Mouse (Mus musculus): ENCODE results near the gene Baiap2. TPM values are rescaled to one million over a fixed set of nuclear protein-coding genes. Genes with fewer than 3 reads are reported as not detected.

The Baiap2 gene
- polyA plus RNA-seq, 1 experiment from 2014 or later, result 15.4 TPM

DNA sequence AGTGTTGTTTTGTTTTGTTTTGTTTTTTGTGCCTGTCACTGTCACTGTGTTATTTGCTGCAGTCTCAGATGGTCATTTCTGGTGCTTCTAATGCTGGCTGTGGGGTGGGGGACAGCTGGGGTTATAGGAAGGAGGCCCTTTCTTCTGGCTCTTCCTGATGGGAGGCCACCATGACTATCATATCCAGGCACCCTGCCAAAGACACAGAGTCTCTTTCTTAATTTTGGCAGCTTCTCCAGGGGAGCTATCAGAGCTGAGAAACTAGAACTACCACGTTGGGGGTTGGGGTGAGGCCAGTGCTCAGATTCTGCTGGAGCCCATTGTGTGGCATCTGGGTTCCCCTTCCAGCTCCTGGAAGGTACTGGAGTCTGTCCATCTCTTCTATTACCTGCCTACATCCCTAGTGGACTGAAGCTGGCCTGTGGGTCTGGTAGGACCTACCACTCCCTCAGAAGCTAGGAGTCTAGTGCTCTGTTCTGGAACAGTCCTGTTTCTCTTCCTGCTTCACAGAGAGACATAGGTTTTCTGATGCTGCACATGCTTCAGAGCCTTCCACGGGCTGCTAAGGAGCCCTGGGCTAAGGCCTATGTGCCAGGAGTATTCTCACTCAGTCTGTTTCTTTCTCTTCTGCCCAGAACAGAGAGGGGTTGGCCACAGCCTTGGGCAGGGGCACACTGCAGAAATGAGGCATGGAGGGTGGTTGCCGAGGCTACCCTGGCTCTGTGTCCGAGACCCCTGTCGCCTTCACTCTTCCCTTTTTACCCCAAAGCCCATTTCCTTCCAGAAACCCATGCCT lies 10.1 kb downstream of the Baiap2 start:
- no peaks in the 10 kb centered on the region for H3K27me3 ChIP-seq
- DNase-seq (ENCODE audit: low read depth, low spot score) (no peak), ATAC-seq (no peak)
- no peak for TF ChIP-seq CTCF (IDR thresholded peaks at IDR 0.05)
- in situ Hi-C loops (cut with MboI; ENCODE audit: low pct_unique_long_range_greater_than_20kb), result no loop called here
- ChIA-PET CTCF (interaction anchor here (0.9 to 1.9 kb wide), 3 partner anchors 17 to 59 kb away, joined by 3 to 6 read pairs (median 3); no protein-coding TSS in a partner anchor), POLR2A (interaction anchor here (0.9 to 1.1 kb wide), 2 partner anchors 8 to 10 kb away, joined by 3 read pairs; partner anchors contain the start of gene Baiap2)

GRCm38 (mm10) chr11:119954233-119954632 lies 11.7 kb downstream of the Baiap2 start:
- CTCF ChIA-PET, result interaction anchor here (1.2 to 3.0 kb wide), 3 partner anchors 9 to 25 kb away, joined by 4 to 8 read pairs (median 4); no protein-coding TSS in a partner anchor
- POLR2A ChIA-PET, result no interaction called here
- no peak for ATAC-seq
- TF ChIP-seq CTCF (IDR thresholded peaks at IDR 0.05), result no peak
- H3K27me3 ChIP-seq, result no peaks in the 10 kb centered on the region
- in situ Hi-C loops (cut with MboI; ENCODE audit: low pct_unique_long_range_greater_than_20kb), result no loop called here
- no peak for DNase-seq (ENCODE audit: low read depth, low spot score)

- no peak for DNase-seq (ENCODE audit: low read depth, low spot score)
- POLR2A ChIA-PET, result interaction anchor here (0.7 kb wide), 1 partner anchor 15 kb away, joined by 3 read pairs; no protein-coding TSS in a partner anchor
- ATAC-seq, result no peak
- TF ChIP-seq CTCF (IDR thresholded peaks at IDR 0.05), result no peak
- no peaks in the 10 kb centered on the region for H3K27me3 ChIP-seq
- in situ Hi-C loops (cut with MboI; ENCODE audit: low pct_unique_long_range_greater_than_20kb), result no loop called here
- CTCF ChIA-PET, result interaction anchor here (1.2 to 3.0 kb wide), 3 partner anchors 10 to 25 kb away, joined by 4 to 8 read pairs (median 4); no protein-coding TSS in a partner anchor
These were observed 12.3 kb downstream of the Baiap2 start for GRCm38 (mm10) chr11:119954749-119955337.

- TF ChIP-seq CTCF (IDR thresholded peaks at IDR 0.05), result no peak
- CTCF ChIA-PET, result interaction anchor here (1.6 to 3.0 kb wide), 2 partner anchors 10 to 12 kb away, joined by 4 to 8 read pairs; no protein-coding TSS in a partner anchor
- H3K27me3 ChIP-seq, result no peaks in the 10 kb centered on the region
- POLR2A ChIA-PET, result no interaction called here
- in situ Hi-C loops (cut with MboI; ENCODE audit: low pct_unique_long_range_greater_than_20kb), result no loop called here
- DNase-seq (ENCODE audit: low read depth, low spot score) (no peak), ATAC-seq (no peak)
These were observed 12.9 kb downstream of the Baiap2 start for GRCm38 (mm10) chr11:119955432-119955831.

GRCm38 (mm10) chr11:119956590-119956989 lies 14.0 kb downstream of the Baiap2 start:
- CTCF ChIA-PET, result interaction anchor here (3.0 kb wide), 1 partner anchor 12 kb away, joined by 8 read pairs; no protein-coding TSS in a partner anchor
- in situ Hi-C loops (cut with MboI; ENCODE audit: low pct_unique_long_range_greater_than_20kb), result no loop called here
- POLR2A ChIA-PET, result no interaction called here
- no peak for TF ChIP-seq CTCF (IDR thresholded peaks at IDR 0.05)
- DNase-seq (ENCODE audit: low read depth, low spot score), result no peak
- ATAC-seq, result no peak
- H3K27me3 ChIP-seq, result no peaks in the 10 kb centered on the region

DNA sequence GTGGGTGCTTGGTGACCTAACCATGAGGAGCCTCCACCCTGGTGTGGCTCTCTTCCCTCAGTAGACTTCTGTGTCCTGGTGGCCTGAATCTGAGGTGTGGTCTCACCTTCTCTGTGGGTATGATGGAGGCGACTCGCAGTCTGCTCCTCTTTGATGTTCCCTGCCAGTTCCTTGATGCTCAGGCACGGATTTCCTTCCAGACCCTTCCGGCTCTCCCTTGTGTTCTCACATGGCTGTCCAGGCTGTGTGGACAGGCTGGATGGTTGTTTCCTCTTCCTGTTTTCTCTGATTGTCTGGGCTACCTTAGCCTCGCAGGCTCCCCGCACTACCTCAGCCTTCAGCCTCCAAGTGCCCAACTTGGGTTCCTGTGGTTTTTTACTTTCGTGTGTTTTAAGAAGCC lies 16.3 kb downstream of the Baiap2 start:
- TF ChIP-seq CTCF (IDR thresholded peaks at IDR 0.05), result no peak
- CTCF ChIA-PET, result interaction anchor here (0.9 kb wide), 1 partner anchor 24 kb away, joined by 4 read pairs; no protein-coding TSS in a partner anchor
- H3K27me3 ChIP-seq, result no peaks in the 10 kb centered on the region
- DNase-seq (ENCODE audit: low read depth, low spot score) (no peak), ATAC-seq (no peak)
- POLR2A ChIA-PET, result no interaction called here
- in situ Hi-C loops (cut with MboI; ENCODE audit: low pct_unique_long_range_greater_than_20kb), result no loop called here

DNA sequence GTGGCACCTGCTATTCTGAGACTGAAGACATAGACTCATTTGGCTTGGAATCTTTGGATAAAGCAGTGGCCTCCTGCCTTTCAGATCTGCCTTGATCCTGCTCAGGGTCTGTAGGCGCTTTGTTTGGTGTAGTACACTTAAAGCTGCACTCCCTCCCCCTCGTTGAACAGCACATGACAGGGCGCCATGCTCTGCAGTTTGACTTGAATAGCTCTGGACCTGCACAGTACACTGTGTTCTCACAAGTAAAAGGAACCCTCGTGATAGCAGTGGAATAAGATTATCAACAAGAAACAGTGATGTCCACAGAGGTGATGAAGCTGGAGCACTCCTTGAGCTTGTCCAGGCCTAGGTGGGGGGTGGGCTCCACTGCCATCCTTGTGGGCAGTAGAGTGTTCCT lies 17.2 kb downstream of the Baiap2 start:
- no peaks in the 10 kb centered on the region for H3K27me3 ChIP-seq
- ATAC-seq, result no peak
- DNase-seq (ENCODE audit: low read depth, low spot score), result no peak
- ChIA-PET CTCF (interaction anchor here (1.2 kb wide), 1 partner anchor 11 kb away, joined by 4 read pairs; no protein-coding TSS in a partner anchor), POLR2A (interaction anchor here (1.1 kb wide), 1 partner anchor 9 kb away, joined by 3 read pairs; no protein-coding TSS in a partner anchor)
- in situ Hi-C loops (cut with MboI; ENCODE audit: low pct_unique_long_range_greater_than_20kb), result no loop called here
- TF ChIP-seq CTCF (IDR thresholded peaks at IDR 0.05), result no peak

- in situ Hi-C loops (cut with MboI; ENCODE audit: low pct_unique_long_range_greater_than_20kb), result no loop called here
- DNase-seq (ENCODE audit: low read depth, low spot score), result no peak
- POLR2A ChIA-PET, result interaction anchor here (0.9 to 1.1 kb wide), 3 partner anchors 8 to 22 kb away, joined by 3 read pairs; no protein-coding TSS in a partner anchor
- ATAC-seq, result no peak
- TF ChIP-seq CTCF (IDR thresholded peaks at IDR 0.05), result no peak
- CTCF ChIA-PET, result interaction anchor here (1.2 kb wide), 1 partner anchor 12 kb away, joined by 4 read pairs; no protein-coding TSS in a partner anchor
- H3K27me3 ChIP-seq, result no peaks in the 10 kb centered on the region
These were observed 18.1 kb downstream of the Baiap2 start for GRCm38 (mm10) chr11:119960671-119961070.

DNA sequence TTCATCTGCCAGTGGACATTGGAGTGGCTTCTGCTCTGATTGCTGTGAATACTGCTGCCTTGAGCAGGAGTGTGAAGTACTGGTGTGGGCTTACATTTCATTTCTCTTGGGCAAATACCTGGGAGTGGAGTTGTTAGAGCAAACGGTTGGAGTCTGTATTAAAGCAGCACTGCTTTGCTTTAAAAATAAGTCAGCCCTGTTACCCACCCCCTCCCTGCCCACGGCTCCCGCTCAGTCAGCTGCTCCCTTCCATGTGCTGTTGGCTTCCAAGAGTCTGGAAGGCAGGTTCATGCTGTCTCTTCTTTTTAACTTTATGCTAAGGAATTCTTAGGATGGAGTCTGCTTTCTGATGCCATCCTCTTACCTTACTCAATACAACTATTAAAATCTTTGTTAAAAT lies 18.9 kb downstream of the Baiap2 start:
- no peaks in the 10 kb centered on the region for H3K27me3 ChIP-seq
- no peak for TF ChIP-seq CTCF (IDR thresholded peaks at IDR 0.05)
- in situ Hi-C loops (cut with MboI; ENCODE audit: low pct_unique_long_range_greater_than_20kb), result no loop called here
- CTCF ChIA-PET, result no interaction called here
- DNase-seq (ENCODE audit: low read depth, low spot score) (no peak), ATAC-seq (no peak)
- POLR2A ChIA-PET, result interaction anchor here (0.6 to 1.0 kb wide), 3 partner anchors 9 to 1263 kb away, joined by 3 read pairs; no protein-coding TSS in a partner anchor

- DNase-seq (ENCODE audit: low read depth, low spot score) (no peak), ATAC-seq (no peak)
- ChIA-PET CTCF (interaction anchor here (1.8 kb wide), 1 partner anchor 27 kb away, joined by 5 read pairs; no protein-coding TSS in a partner anchor), POLR2A (no interaction called here)
- H3K27me3 ChIP-seq, result no peaks in the 10 kb centered on the region
- in situ Hi-C loops (cut with MboI; ENCODE audit: low pct_unique_long_range_greater_than_20kb), result no loop called here
- TF ChIP-seq CTCF (IDR thresholded peaks at IDR 0.05), result no peak
These were observed 22.5 kb downstream of the Baiap2 start for GRCm38 (mm10) chr11:119965053-119965452.
